Mouse (Mus musculus): ENCODE measurements at regions not wholly inside any gene's neighbourhood (a gene's known extent, or its start where the extent isn't known, plus 50 kb on each side); places are given as distances from the start of the nearest gene placed in this dataset.
A peak's percentile ranks its signal among the peaks of the same experiment; 100 is the strongest.

DNA sequence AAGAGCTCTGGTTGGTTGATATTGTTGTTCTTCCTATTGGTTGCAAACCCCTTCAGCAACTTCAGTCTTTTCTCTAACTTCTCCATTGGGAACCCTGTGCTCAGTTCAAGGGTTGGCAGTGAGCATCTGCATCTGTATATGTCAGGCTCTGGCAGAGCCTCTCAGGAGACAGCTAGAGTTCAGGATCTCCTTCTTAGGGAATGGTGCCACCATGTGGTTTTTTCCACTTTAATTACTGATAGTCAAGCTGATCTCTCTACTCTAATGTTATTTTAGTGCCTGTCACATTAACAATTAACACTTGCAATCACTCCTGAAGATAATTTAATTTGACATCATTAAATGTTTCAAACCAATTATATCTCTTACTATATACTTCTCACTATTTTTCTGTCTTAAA lies 550.4 kb downstream of the Gm597 start:
- Histone ChIP-seq H3K4me3 (no peak overlapping the region), H3K27ac (no peak overlapping the region)
- TF ChIP-seq CTCF (conservative IDR thresholded peaks at IDR 0.05) = peak; percentile 51
- no peak for DNase-seq (ENCODE audit: low spot score in 2 of 2)

- TF ChIP-seq CTCF (conservative IDR thresholded peaks at IDR 0.05) = no peak
- peak; percentile 63 to 77 for DNase-seq (ENCODE audit: low spot score in 2 of 2)
- peak overlapping the region; percentile 72 for H3K27ac ChIP-seq
- no peak overlapping the region for H3K4me3 ChIP-seq
Observed at GRCm38 (mm10) chr1:28214243-28215038, 565.6 kb downstream of the Gm597 start.
